Mouse (Mus musculus): Measurements from ENCODE around the gene Palm2. TPM values are rescaled to one million over a fixed set of nuclear protein-coding genes. Genes with fewer than 3 reads are reported as not detected.

Gene Palm2
- total and polyA plus RNA-seq, 2 experiments from 2014 or later: 26.4 to 33.1 TPM

GRCm38 (mm10) chr4:57504792-57505191 is 70.7 kb downstream of the Palm2 start:
- TF ChIP-seq CTCF (IDR thresholded peaks at IDR 0.05): no peak
- DNase-seq (ENCODE audit: low spot score) (no peak), ATAC-seq (ENCODE audit: low FRiP score) (no peak)
- Histone ChIP-seq H3K27me3 (ENCODE audit: insufficient read depth, low read length) (no peaks in the 10 kb centered on the region), H3K9ac (replicated peaks; ENCODE audit: low read length, poor library complexity, severe bottlenecking) (no peak overlapping the region), H3K4me1 (ENCODE audit: insufficient read depth, low read length) (no peaks in the 10 kb centered on the region), H3K36me3 (ENCODE audit: insufficient read depth, low read length) (no peaks in the 10 kb centered on the region), H3K27ac (ENCODE audit: low read depth, low read length) (no peak overlapping the region), H3K4me2 (ENCODE audit: low read depth, low read length, poor library complexity, severe bottlenecking) (no peak overlapping the region), H3K4me3 (ENCODE audit: low read depth, low read length) (no peak overlapping the region), H3K9me3 (ENCODE audit: low read length) (no peaks in the 10 kb centered on the region)
- 89% methylated on average over 6 of the region's 6 CpGs for WGBS

- Histone ChIP-seq H3K4me3 (ENCODE audit: low read depth, low read length) (no peak overlapping the region), H3K36me3 (ENCODE audit: insufficient read depth, low read length) (no peaks in the 10 kb centered on the region), H3K9ac (replicated peaks; ENCODE audit: low read length, poor library complexity, severe bottlenecking) (no peak overlapping the region), H3K4me2 (ENCODE audit: low read depth, low read length, poor library complexity, severe bottlenecking) (no peak overlapping the region), H3K9me3 (ENCODE audit: low read length) (no peaks in the 10 kb centered on the region), H3K27ac (ENCODE audit: low read depth, low read length) (no peak overlapping the region), H3K4me1 (ENCODE audit: insufficient read depth, low read length) (no peaks in the 10 kb centered on the region), H3K27me3 (ENCODE audit: insufficient read depth, low read length) (no peaks in the 10 kb centered on the region)
- WGBS: 80% methylated on average over 3 of the region's 3 CpGs
- DNase-seq (ENCODE audit: low spot score) (no peak), ATAC-seq (ENCODE audit: low FRiP score) (no peak)
- no peak for TF ChIP-seq CTCF (IDR thresholded peaks at IDR 0.05)
Measured at GRCm38 (mm10) chr4:57510576-57510975, 76.5 kb downstream of the Palm2 start.

DNA sequence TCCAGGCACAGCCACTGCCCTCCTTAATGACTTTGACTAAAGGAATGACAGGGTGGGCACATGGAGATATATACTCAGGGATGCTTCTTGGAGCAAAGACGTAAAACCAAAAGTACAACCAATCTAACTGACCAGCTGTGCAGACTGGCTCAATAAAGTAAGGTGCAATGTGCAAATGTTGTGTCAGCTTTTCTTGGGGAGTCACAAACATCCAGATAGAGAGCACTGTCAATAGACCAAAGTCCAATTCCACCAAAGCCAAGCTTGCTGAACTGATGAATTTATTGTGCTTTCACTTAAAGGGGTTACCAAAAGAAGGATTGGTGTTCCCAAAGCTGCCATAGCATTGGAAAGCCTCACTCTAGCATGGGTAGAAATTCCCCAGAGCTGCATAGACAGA is 77.7 kb downstream of the Palm2 start:
- Histone ChIP-seq H3K27me3 (ENCODE audit: insufficient read depth, low read length) (no peaks in the 10 kb centered on the region), H3K4me1 (ENCODE audit: insufficient read depth, low read length) (no peaks in the 10 kb centered on the region), H3K27ac (ENCODE audit: low read depth, low read length) (no peak overlapping the region), H3K9me3 (ENCODE audit: low read length) (no peaks in the 10 kb centered on the region), H3K9ac (replicated peaks; ENCODE audit: low read length, poor library complexity, severe bottlenecking) (no peak overlapping the region), H3K4me2 (ENCODE audit: low read depth, low read length, poor library complexity, severe bottlenecking) (no peak overlapping the region), H3K4me3 (ENCODE audit: low read depth, low read length) (no peak overlapping the region), H3K36me3 (ENCODE audit: insufficient read depth, low read length) (no peaks in the 10 kb centered on the region)
- no peak for ATAC-seq (ENCODE audit: low FRiP score)
- WGBS: 95% methylated on average over 1 of the region's 1 CpGs
- no peak for DNase-seq (ENCODE audit: low spot score)
- TF ChIP-seq CTCF (IDR thresholded peaks at IDR 0.05): no peak

DNA sequence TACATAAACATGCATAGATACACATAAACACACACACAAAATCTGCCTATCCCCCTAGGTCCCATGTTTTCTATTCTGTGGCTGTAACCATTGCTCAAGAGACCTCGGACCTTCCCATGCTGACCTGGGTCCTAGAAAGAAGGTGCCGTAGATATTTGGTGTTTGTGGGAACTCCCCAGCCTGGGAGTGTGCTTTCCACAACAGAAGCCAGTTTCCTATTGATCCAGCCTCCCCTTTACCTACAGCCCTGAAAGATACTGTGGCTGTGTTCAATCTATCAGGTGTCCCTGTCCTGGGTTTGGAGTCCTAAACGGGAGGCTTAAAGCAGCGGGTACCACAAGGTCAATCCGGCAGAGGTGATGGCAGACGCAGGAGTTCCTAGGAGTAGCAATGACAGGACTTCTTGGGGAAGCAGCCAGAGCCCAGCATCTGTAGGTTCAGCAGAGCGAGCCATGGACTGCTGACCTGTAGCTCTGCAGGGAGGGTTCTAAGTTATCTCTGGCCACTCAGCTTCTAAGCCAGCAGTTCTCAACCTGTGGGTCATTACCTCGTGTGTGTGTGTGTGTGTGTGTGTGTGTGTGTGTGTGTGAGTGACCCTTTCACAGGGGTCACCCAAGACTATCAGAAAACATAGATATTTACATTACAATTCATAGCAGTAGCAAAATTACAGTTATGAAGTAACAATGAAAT is 79.3 kb downstream of the Palm2 start:
- no peak for TF ChIP-seq CTCF (IDR thresholded peaks at IDR 0.05)
- Histone ChIP-seq H3K9me3 (ENCODE audit: low read length) (no peaks in the 10 kb centered on the region), H3K9ac (replicated peaks; ENCODE audit: low read length, poor library complexity, severe bottlenecking) (no peak overlapping the region), H3K27ac (ENCODE audit: low read depth, low read length) (no peak overlapping the region), H3K4me3 (ENCODE audit: low read depth, low read length) (no peak overlapping the region), H3K27me3 (ENCODE audit: insufficient read depth, low read length) (no peaks in the 10 kb centered on the region), H3K4me1 (ENCODE audit: insufficient read depth, low read length) (no peaks in the 10 kb centered on the region), H3K36me3 (ENCODE audit: insufficient read depth, low read length) (no peaks in the 10 kb centered on the region), H3K4me2 (ENCODE audit: low read depth, low read length, poor library complexity, severe bottlenecking) (no peak overlapping the region)
- WGBS: 83% methylated on average over 8 of the region's 8 CpGs
- ATAC-seq (ENCODE audit: low FRiP score) (no peak), DNase-seq (ENCODE audit: low spot score) (no peak)

- no peak overlapping the region for H3K4me3 ChIP-seq (ENCODE audit: low read depth, low read length)
- DNase-seq (ENCODE audit: low spot score): no peak
- no peak overlapping the region for H3K9ac ChIP-seq (replicated peaks; ENCODE audit: low read length, poor library complexity, severe bottlenecking)
- no peaks in the 10 kb centered on the region for H3K4me1 ChIP-seq (ENCODE audit: insufficient read depth, low read length)
- no peak overlapping the region for H3K27ac ChIP-seq (ENCODE audit: low read depth, low read length)
- H3K9me3 ChIP-seq (ENCODE audit: low read length): no peaks in the 10 kb centered on the region
- 89% methylated on average over 31 of the region's 31 CpGs for WGBS
- no peak for TF ChIP-seq CTCF (IDR thresholded peaks at IDR 0.05)
- ATAC-seq (ENCODE audit: low FRiP score): no peak
- H3K4me2 ChIP-seq (ENCODE audit: low read depth, low read length, poor library complexity, severe bottlenecking): no peak overlapping the region
- H3K36me3 ChIP-seq (ENCODE audit: insufficient read depth, low read length): no peaks in the 10 kb centered on the region
- H3K27me3 ChIP-seq (ENCODE audit: insufficient read depth, low read length): no peaks in the 10 kb centered on the region
Measured at GRCm38 (mm10) chr4:57514003-57514937, 80.2 kb downstream of the Palm2 start.

DNA sequence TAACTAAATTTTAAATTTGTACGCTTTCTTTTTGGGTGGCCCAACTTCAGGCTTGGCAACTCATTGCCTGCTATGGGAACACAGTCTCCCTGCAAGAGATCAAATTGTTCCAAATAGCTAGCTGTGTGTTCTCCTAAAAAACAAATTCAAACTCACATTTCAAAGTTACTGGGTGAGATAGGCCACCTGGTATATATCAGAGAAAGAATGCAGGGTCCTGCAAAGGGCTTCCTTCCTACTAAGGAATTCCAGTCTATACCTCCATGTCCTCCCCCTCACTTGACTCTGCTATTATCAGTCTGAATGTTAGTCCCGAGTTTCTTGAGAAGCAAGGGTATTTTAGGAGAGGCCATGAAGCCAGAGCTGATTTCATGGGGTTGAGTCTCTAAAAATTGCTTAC is 81.3 kb downstream of the Palm2 start:
- DNase-seq (ENCODE audit: low spot score) (no peak), ATAC-seq (ENCODE audit: low FRiP score) (no peak)
- Histone ChIP-seq H3K36me3 (ENCODE audit: insufficient read depth, low read length) (no peaks in the 10 kb centered on the region), H3K27ac (ENCODE audit: low read depth, low read length) (no peak overlapping the region), H3K27me3 (ENCODE audit: insufficient read depth, low read length) (no peaks in the 10 kb centered on the region), H3K4me3 (ENCODE audit: low read depth, low read length) (no peak overlapping the region), H3K9ac (replicated peaks; ENCODE audit: low read length, poor library complexity, severe bottlenecking) (no peak overlapping the region), H3K4me2 (ENCODE audit: low read depth, low read length, poor library complexity, severe bottlenecking) (no peak overlapping the region), H3K9me3 (ENCODE audit: low read length) (no peaks in the 10 kb centered on the region), H3K4me1 (ENCODE audit: insufficient read depth, low read length) (no peaks in the 10 kb centered on the region)
- TF ChIP-seq CTCF (IDR thresholded peaks at IDR 0.05): no peak
- 85% methylated on average over 2 of the region's 2 CpGs for WGBS
